Mouse (Mus musculus) left cerebral cortex, postnatal 36 days (tissue): Measurements from ENCODE around the gene Olfr885. TPM values are rescaled to one million over a fixed set of nuclear protein-coding genes. Genes with fewer than 3 reads are reported as not detected.

ENCODE experiments used
- DNase-seq, 2 experiments: peaks; one replicate each; pipeline ENCODE4 v3.0.0; 2021 to 2022; ENCODE audit warnings: low spot score in 2 of 2, mixed read lengths in 1 of 2
- intact Hi-C: fragments of 180-260 bp; cut with DNase I; formaldehyde crosslinking; loops from one replicate; pipeline ENCODE4 v1.15.1; 2025
- total RNA-seq, 2 experiments: library from RNA; stranded (reverse); gene quantifications; 2 replicates each; pipeline ENCODE4 v1.2.3; 2021

Olfr885 gene
- total RNA-seq: not detected

GRCm38 (mm10) chr9:38061022-38061421 is at the start of gene Olfr885:
Gene Olfr885, plus strand, starts transcription at chr9:38061322.
- DNase-seq: no peak
- intact Hi-C loops: no loop called here

GRCm38 (mm10) chr9:38025508-38025907 is 35.6 kb upstream of the Olfr885 start, which contains the start of gene Olfr883:
Gene Olfr883, plus strand, starts transcription at chr9:38025808.
- no peak for DNase-seq
- intact Hi-C loops: no loop called here

- intact Hi-C loops: no loop called here
- no peak for DNase-seq
Measured at GRCm38 (mm10) chr9:38046255-38046654, 14.9 kb upstream of the Olfr885 start, which contains the start of gene Olfr884. Gene Olfr884, plus strand, starts transcription at chr9:38046555.

- no peak for DNase-seq
- intact Hi-C loops: no loop called here
Measured at GRCm38 (mm10) chr9:38083772-38084171, 22.6 kb downstream of the Olfr885 start, which contains the start of gene Olfr887. Gene Olfr887, plus strand, starts transcription at chr9:38084072.

- intact Hi-C loops: no loop called here
- DNase-seq: no peak
Measured at GRCm38 (mm10) chr9:38107828-38108227, 46.7 kb downstream of the Olfr885 start, which contains the start of gene Olfr888. Gene Olfr888, plus strand, starts transcription at chr9:38108128.

Other genes starting within 250 kb of the Olfr885 start
- gene Olfr877, start 207.1 kb upstream of the Olfr885 start, total RNA-seq: under 1 TPM; 0.15 to 0.43 TPM
- gene Olfr145, start 164.6 kb upstream of the Olfr885 start, total RNA-seq: under 1 TPM in 1 of 2 experiments, not detected in 1; 0.07 TPM
- not detected for gene Olfr878, start 143.5 kb upstream of the Olfr885 start, total RNA-seq
- under 1 TPM in 1 of 2 experiments, not detected in 1; 0.15 TPM for gene Olfr881, start 69.5 kb upstream of the Olfr885 start, total RNA-seq
- gene Olfr883, start 35.5 kb upstream of the Olfr885 start, total RNA-seq: not detected
- not detected for gene Olfr884, start 14.8 kb upstream of the Olfr885 start, total RNA-seq
- gene Olfr887, start 22.8 kb downstream of the Olfr885 start, total RNA-seq: not detected
- gene Olfr888, start 46.8 kb downstream of the Olfr885 start, total RNA-seq: not detected
- gene Olfr889, start 53.9 kb downstream of the Olfr885 start, total RNA-seq: not detected
- gene Olfr890, start 81.2 kb downstream of the Olfr885 start, total RNA-seq: not detected
- not detected for gene Olfr891, start 119.5 kb downstream of the Olfr885 start, total RNA-seq
- not detected for gene Olfr893, start 147.0 kb downstream of the Olfr885 start, total RNA-seq
- gene Olfr894, start 156.7 kb downstream of the Olfr885 start, total RNA-seq: not detected
- not detected for gene Olfr143, start 191.5 kb downstream of the Olfr885 start, total RNA-seq
- gene Olfr895, start 206.5 kb downstream of the Olfr885 start, total RNA-seq: not detected
- not detected for gene Olfr896-ps1, start 229.8 kb downstream of the Olfr885 start, total RNA-seq